Mouse (Mus musculus) ES-Bruce4 (cell line): ENCODE data around the gene Nt5e. TPM values are rescaled to one million over a fixed set of nuclear protein-coding genes. Genes with fewer than 3 reads are reported as not detected.
A peak's percentile ranks its signal among the peaks of the same experiment; 100 is the strongest.

Experiments
- H3K27ac ChIP-seq: 2 replicates; pipeline ENCODE4 v1.5.1; 2012; ENCODE audit warnings: low read length, inconsistent platforms; ENCODE audit not compliant: insufficient read depth
- H3K27me3 ChIP-seq: 2 replicates; pipeline ENCODE4 v1.6.1; 2012; ENCODE audit warnings: mild to moderate bottlenecking, low read length, inconsistent platforms; ENCODE audit not compliant: control insufficient read depth, poor library complexity, insufficient read depth, severe bottlenecking
- H3K36me3 ChIP-seq: 2 replicates; pipeline ENCODE4 v1.6.1; 2012; ENCODE audit warnings: inconsistent platforms, mild to moderate bottlenecking, low read length, moderate library complexity; ENCODE audit not compliant: control insufficient read depth, poor library complexity, insufficient read depth, severe bottlenecking
- H3K4me1 ChIP-seq: one replicate; pipeline ENCODE4 v1.8.1; 2011; ENCODE audit warnings: low read length; ENCODE audit not compliant: control insufficient read depth, insufficient read depth
- H3K4me3 ChIP-seq: 2 replicates; pipeline ENCODE4 v1.5.1; 2011; ENCODE audit warnings: low read depth, mild to moderate bottlenecking, low read length
- H3K9ac ChIP-seq: 2 replicates; pipeline ENCODE4 v1.6.1; 2012; ENCODE audit warnings: low read depth, mild to moderate bottlenecking, inconsistent platforms; ENCODE audit not compliant: poor library complexity, severe bottlenecking
- H3K9me3 ChIP-seq: replicated peaks from 2 replicates; pipeline ENCODE4 v1.6.1; 2012; ENCODE audit warnings: mild to moderate bottlenecking, low read length, inconsistent platforms; ENCODE audit not compliant: control insufficient read depth, poor library complexity, insufficient read depth, severe bottlenecking
- CTCF ChIP-seq: IDR thresholded peaks from one replicate; pipeline ENCODE4 v1.8.1; 2011; ENCODE audit warnings: low read depth, low read length
- EP300 ChIP-seq: IDR thresholded peaks from 2 replicates; pipeline ENCODE4 v1.6.1; 2011; ENCODE audit warnings: low read depth, low read length; ENCODE audit not compliant: insufficient read depth
- POLR2A ChIP-seq: IDR thresholded peaks from one replicate; pipeline ENCODE4 v1.8.1; 2011; ENCODE audit warnings: low read length; ENCODE audit not compliant: insufficient read depth
- polyA plus RNA-seq: library from polyadenylated mRNA; stranded (reverse); fragments of >200 nt; gene quantifications from 2 replicates; pipeline ENCODE4 v1.2.4, GENCODE M21; 2011; ENCODE audit warnings: low read depth; ENCODE audit not compliant: missing spikeins, insufficient read depth, insufficient read length

The Nt5e gene
- polyA plus RNA-seq, 1 experiment: 15.0 TPM

- Histone ChIP-seq H3K36me3 (no peaks in the 10 kb centered on the region), H3K9ac (no peak overlapping the region), H3K27me3 (peaks cover 12% of the 10 kb centered on the region), H3K27ac (no peak overlapping the region), H3K4me1 (no peaks in the 10 kb centered on the region), H3K9me3 (peaks cover 14% of the 10 kb centered on the region), H3K4me3 (no peak overlapping the region)
- no peak for TF ChIP-seq POLR2A
Measured at GRCm38 (mm10) chr9:88324616-88325015, 2.4 kb upstream of the Nt5e start.

GRCm38 (mm10) chr9:88328666-88329065, 1.7 kb downstream of the Nt5e start:
- no peak overlapping the region for H3K4me3 ChIP-seq
- no peak overlapping the region for H3K9ac ChIP-seq
- peaks cover 2% of the 10 kb centered on the region for H3K4me1 ChIP-seq
- no peaks in the 10 kb centered on the region for H3K36me3 ChIP-seq
- H3K9me3 ChIP-seq: peaks cover 13% of the 10 kb centered on the region
- TF ChIP-seq CTCF (no peak), POLR2A (no peak)
- no peak overlapping the region for H3K27ac ChIP-seq
- peaks cover 23% of the 10 kb centered on the region for H3K27me3 ChIP-seq

- no peak overlapping the region for H3K4me3 ChIP-seq
- H3K9me3 ChIP-seq: peaks cover 7% of the 10 kb centered on the region; the same call in 1 of the 2 replicates
- no peaks in the 10 kb centered on the region for H3K36me3 ChIP-seq
- peaks cover 2% of the 10 kb centered on the region for H3K4me1 ChIP-seq
- H3K27me3 ChIP-seq: peaks cover 23% of the 10 kb centered on the region
- no peak overlapping the region for H3K27ac ChIP-seq
- no peak overlapping the region for H3K9ac ChIP-seq
- TF ChIP-seq EP300 (no peak), POLR2A (no peak), CTCF (no peak)
Measured at GRCm38 (mm10) chr9:88329166-88329748, 2.3 kb downstream of the Nt5e start.

GRCm38 (mm10) chr9:88330316-88330715, 3.3 kb downstream of the Nt5e start:
- Histone ChIP-seq H3K9ac (no peak overlapping the region), H3K27me3 (peaks cover 27% of the 10 kb centered on the region), H3K4me1 (peaks cover 2% of the 10 kb centered on the region), H3K9me3 (no peaks in the 10 kb centered on the region), H3K27ac (no peak overlapping the region), H3K36me3 (no peaks in the 10 kb centered on the region), H3K4me3 (no peak overlapping the region)
- TF ChIP-seq CTCF (no peak), POLR2A (no peak), EP300 (no peak)

GRCm38 (mm10) chr9:88332447-88332846, 5.5 kb downstream of the Nt5e start:
- Histone ChIP-seq H3K9me3 (no peaks in the 10 kb centered on the region), H3K9ac (no peak overlapping the region), H3K27ac (no peak overlapping the region), H3K36me3 (no peaks in the 10 kb centered on the region), H3K4me1 (peaks cover 3% of the 10 kb centered on the region), H3K4me3 (no peak overlapping the region), H3K27me3 (peaks cover 15% of the 10 kb centered on the region)
- no peak for TF ChIP-seq POLR2A
- TF ChIP-seq EP300: peak; percentile 71
- no peak for TF ChIP-seq CTCF

- H3K9ac ChIP-seq: no peak overlapping the region
- H3K36me3 ChIP-seq: no peaks in the 10 kb centered on the region
- TF ChIP-seq CTCF (no peak), EP300 (no peak), POLR2A (no peak)
- H3K4me1 ChIP-seq: peaks cover 3% of the 10 kb centered on the region
- no peak overlapping the region for H3K4me3 ChIP-seq
- no peaks in the 10 kb centered on the region for H3K9me3 ChIP-seq
- no peak overlapping the region for H3K27ac ChIP-seq
- peaks cover 11% of the 10 kb centered on the region; the same call in 1 of the 2 replicates for H3K27me3 ChIP-seq
Measured at GRCm38 (mm10) chr9:88335839-88336238, 8.8 kb downstream of the Nt5e start.
